Mouse (Mus musculus) liver, adult 2 months (tissue): ENCODE data around the gene Mamstr. TPM values are rescaled to one million over a fixed set of nuclear protein-coding genes. Genes with fewer than 3 reads are reported as not detected.

ENCODE experiments used
- DNase-seq: peaks from one replicate; pipeline ENCODE4 v3.0.0-alpha.2; 2011; ENCODE audit warnings: low read depth, low spot score; ENCODE audit errors: extremely low read depth
- H3K27ac ChIP-seq: fragments of 200-500 bp; replicated peaks from 2 replicates; pipeline ENCODE4 v1.5.1; 2012; ENCODE audit warnings: low read depth, mild to moderate bottlenecking, control low read depth, inconsistent platforms, low read length; ENCODE audit not compliant: insufficient read depth
- H3K27me3 ChIP-seq: fragments of 200-500 bp; 2 replicates; pipeline ENCODE4 v1.6.1; 2012; ENCODE audit warnings: mild to moderate bottlenecking, moderate library complexity, low read length, inconsistent platforms; ENCODE audit not compliant: control insufficient read depth, insufficient read depth
- H3K36me3 ChIP-seq: fragments of 200-500 bp; 2 replicates; pipeline ENCODE4 v1.6.1; 2012; ENCODE audit warnings: low read length, inconsistent platforms; ENCODE audit not compliant: control insufficient read depth, insufficient read depth
- H3K4me1 ChIP-seq: fragments of 200-500 bp; 2 replicates; pipeline ENCODE4 v1.6.1; 2011; ENCODE audit warnings: low read length; ENCODE audit not compliant: control insufficient read depth, insufficient read depth
- H3K4me3 ChIP-seq: fragments of 200-500 bp; 2 replicates; pipeline ENCODE4 v1.5.1; 2011; ENCODE audit warnings: low read depth, mild to moderate bottlenecking, control low read depth, low read length, moderate library complexity; ENCODE audit not compliant: insufficient read depth
- H3K79me2 ChIP-seq: fragments of 200-500 bp; 2 replicates; pipeline ENCODE4 v1.6.1; 2012; ENCODE audit warnings: inconsistent platforms, mild to moderate bottlenecking, low read length, moderate library complexity; ENCODE audit not compliant: control insufficient read depth, insufficient read depth
- H3K9ac ChIP-seq: fragments of 200-500 bp; 2 replicates; pipeline ENCODE4 v1.6.1; 2012; ENCODE audit warnings: low read depth, mild to moderate bottlenecking, control low read depth, inconsistent platforms, low read length
- CTCF ChIP-seq: fragments of 200-500 bp; IDR thresholded peaks from 2 replicates; pipeline ENCODE4 v1.5.1; 2011; ENCODE audit warnings: low read depth, low read length, control low read depth
- POLR2A ChIP-seq: fragments of 200-500 bp; IDR thresholded peaks from 2 replicates; pipeline ENCODE4 v1.6.1; 2011; ENCODE audit warnings: low read length, control low read depth; ENCODE audit not compliant: insufficient read depth; ENCODE audit errors: extremely low read depth
- WGBS: fragments of 180-500 bp; shearing (Covaris S2); methylation state at CpG from one replicate; pipeline ENCODE4 v1.1.7; 2018; 5-methylcytosine and 5-hydroxymethylcytosine counted together
- polyA plus RNA-seq: library from polyadenylated mRNA; depleted of rRNA; stranded (reverse); fragments of >200 nt; gene quantifications from 2 replicates; pipeline ENCODE4 v1.2.3, GENCODE M21; 2012
- total RNA-seq: library from RNA; depleted of rRNA; stranded (reverse); fragments of >200 nt; gene quantifications from 2 replicates; pipeline ENCODE4 v1.2.3, GENCODE M21; 2014

Mamstr gene
- total and polyA plus RNA-seq, 2 experiments: 0.09 to 0.10 TPM

GRCm38 (mm10) chr7:45624718-45625117 is 15.1 kb upstream of the Mamstr start:
- WGBS: 89% methylated on average over 3 of the region's 3 CpGs
- Histone ChIP-seq H3K27ac (no peak overlapping the region), H3K4me1 (no peaks in the 10 kb centered on the region), H3K36me3 (no peaks in the 10 kb centered on the region), H3K9ac (no peak overlapping the region), H3K27me3 (no peaks in the 10 kb centered on the region), H3K79me2 (no peaks in the 10 kb centered on the region), H3K4me3 (no peak overlapping the region)
- no peak for DNase-seq
- no peak for TF ChIP-seq CTCF
- no peak for TF ChIP-seq POLR2A

- Histone ChIP-seq H3K27ac (no peak overlapping the region), H3K27me3 (no peaks in the 10 kb centered on the region), H3K79me2 (no peaks in the 10 kb centered on the region), H3K4me3 (no peak overlapping the region), H3K9ac (no peak overlapping the region), H3K36me3 (no peaks in the 10 kb centered on the region), H3K4me1 (no peaks in the 10 kb centered on the region)
- DNase-seq: no peak
- no peak for TF ChIP-seq CTCF
- TF ChIP-seq POLR2A: no peak
- WGBS: 88% methylated on average over 8 of the region's 8 CpGs
These were observed 14.3 kb upstream of the Mamstr start for GRCm38 (mm10) chr7:45625481-45625880.

DNA sequence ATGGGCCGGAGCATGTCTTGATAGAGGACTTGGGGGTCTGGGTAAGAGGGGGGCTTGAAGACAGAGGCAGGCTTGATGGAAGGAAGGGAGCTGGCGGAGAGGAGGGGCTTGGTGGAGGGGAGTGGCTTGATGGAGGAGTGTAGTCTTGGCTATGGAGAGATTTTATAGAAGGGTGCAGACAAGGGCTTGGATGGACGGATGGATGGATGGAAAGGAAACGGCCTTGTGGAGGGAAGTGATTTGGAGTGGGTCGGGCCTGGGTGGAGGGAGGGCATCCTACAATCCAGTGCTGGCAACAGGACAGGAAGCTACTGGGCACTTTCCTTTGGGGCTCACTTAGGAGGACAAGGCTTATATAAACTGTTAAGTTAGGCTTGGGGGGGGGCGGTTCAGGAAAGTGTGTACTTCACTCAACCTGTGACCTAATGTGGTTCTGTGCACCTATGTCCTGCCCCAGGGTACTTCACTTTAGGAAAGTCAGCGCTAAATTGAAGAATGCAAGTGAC is 13.2 kb upstream of the Mamstr start:
- no peak for TF ChIP-seq CTCF
- no peak for TF ChIP-seq POLR2A
- Histone ChIP-seq H3K4me3 (no peak overlapping the region; the same call in 1 of the 2 replicates), H3K79me2 (no peaks in the 10 kb centered on the region), H3K27me3 (no peaks in the 10 kb centered on the region), H3K4me1 (no peaks in the 10 kb centered on the region), H3K9ac (no peak overlapping the region; the same call in 1 of the 2 replicates), H3K27ac (peak overlapping the region; percentile 52), H3K36me3 (no peaks in the 10 kb centered on the region)
- DNase-seq: no peak
- WGBS: 89% methylated on average over 7 of the region's 7 CpGs

- H3K4me3 ChIP-seq: peak within 1 kb of the TSS; percentile 81
- TF ChIP-seq POLR2A: 0 out of 2 replicates have a peak, but pooled peaks have one; percentile 41
- no peak for TF ChIP-seq CTCF
- peaks cover 2% of the 10 kb centered on the region; the same call in 1 of the 2 replicates for H3K27me3 ChIP-seq
- no peaks in the 10 kb centered on the region for H3K79me2 ChIP-seq
- no peak for DNase-seq
- peak within 1 kb of the TSS; percentile 73 for H3K27ac ChIP-seq
- no peaks in the 10 kb centered on the region for H3K4me1 ChIP-seq
- peak within 1 kb of the TSS; percentile 96 for H3K9ac ChIP-seq
- no peaks in the 10 kb centered on the region for H3K36me3 ChIP-seq
- WGBS: 77% methylated on average over 9 of the region's 9 CpGs
These were observed 12.5 kb upstream of the Mamstr start, which contains the start of gene Rasip1 for GRCm38 (mm10) chr7:45627261-45627660. Gene Rasip1, plus strand, starts transcription at chr7:45627488.

DNA sequence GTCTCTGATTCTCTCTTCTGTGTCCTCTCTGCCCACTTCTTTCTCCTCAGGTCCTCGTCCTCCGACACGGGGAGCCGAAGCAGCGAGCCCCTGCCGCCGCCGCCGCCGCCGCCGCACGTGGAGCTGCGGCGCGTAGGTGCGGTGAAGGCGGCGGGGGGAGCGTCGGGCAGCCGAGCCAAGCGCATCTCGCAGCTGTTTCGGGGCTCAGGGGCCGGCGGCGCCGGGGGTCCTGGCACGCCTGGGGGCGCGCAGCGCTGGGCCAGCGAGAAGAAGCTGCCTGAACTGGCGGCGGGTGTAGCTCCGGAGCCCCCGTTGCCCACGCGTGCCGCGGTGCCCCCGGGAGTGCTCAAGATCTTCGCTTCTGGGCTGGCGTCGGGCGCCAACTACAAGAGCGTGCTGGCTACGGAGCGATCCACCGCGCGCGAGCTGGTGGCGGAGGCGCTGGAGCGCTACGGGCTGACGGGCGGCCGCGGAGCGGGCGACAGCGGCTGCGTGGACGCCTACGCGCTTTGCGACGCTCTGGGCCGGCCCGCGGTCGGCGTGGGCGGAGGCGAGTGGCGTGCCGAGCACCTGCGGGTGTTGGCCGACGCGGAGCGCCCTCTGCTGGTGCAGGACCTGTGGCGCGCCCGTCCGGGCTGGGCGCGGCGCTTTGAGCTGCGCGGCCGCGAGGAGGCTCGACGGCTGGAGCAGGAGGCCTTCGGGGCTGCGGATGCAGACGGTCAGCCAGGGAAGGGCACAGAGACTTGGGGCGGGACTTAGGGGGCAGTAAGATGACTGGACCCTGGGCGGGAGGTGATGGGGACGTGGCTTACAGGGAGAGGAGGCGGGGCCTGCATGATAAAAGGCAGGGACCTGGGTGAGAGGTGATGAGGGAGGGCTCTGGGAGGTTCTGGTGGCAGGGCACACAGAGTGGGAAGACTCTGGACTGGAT is 11.1 kb upstream of the Mamstr start:
- no peaks in the 10 kb centered on the region for H3K79me2 ChIP-seq
- no peaks in the 10 kb centered on the region for H3K36me3 ChIP-seq
- DNase-seq: peak; percentile 58
- peak overlapping the region; percentile 96 for H3K9ac ChIP-seq
- peak overlapping the region; percentile 29 for H3K27ac ChIP-seq
- WGBS: 1% methylated on average over 89 of the region's 105 CpGs
- peak; percentile 89 for TF ChIP-seq CTCF
- TF ChIP-seq POLR2A: 0 out of 2 replicates have a peak, but pooled peaks have one; percentile 39
- no peaks in the 10 kb centered on the region for H3K4me1 ChIP-seq
- peaks cover 5% of the 10 kb centered on the region; the same call in 1 of the 2 replicates for H3K27me3 ChIP-seq
- peak overlapping the region; percentile 81 for H3K4me3 ChIP-seq
